Mouse (Mus musculus) stomach, postnatal 0 days (tissue): ENCODE data around the gene Acbd3.

Experiments used
- CTCF ChIP-seq: IDR thresholded peaks from 2 replicates; pipeline ENCODE4 v1.5.1; 2016; ENCODE audit warnings: antibody characterized with exemption, low read depth, mild to moderate bottlenecking, moderate library complexity
- EP300 ChIP-seq: optimal IDR thresholded peaks from 2 replicates; pipeline ENCODE3; 2016; ENCODE audit warnings: antibody characterized with exemption

GRCm38 (mm10) chr1:180781250-180781649 is 55.4 kb downstream of the Acbd3 start:
- TF ChIP-seq EP300 (no peak), CTCF (no peak)
